In genomic region chr5:110808821-110809666, GRCm38 (mm10) we compare ENCODE assay signal across 7 mouse cellular contexts. TPM values are rescaled to one million over a fixed set of nuclear protein-coding genes. Genes with fewer than 3 reads are reported as not detected.
DNase-seq lines count a peak whose midpoint lies in the region; ATAC-seq and TF ChIP-seq lines count a peak whose summit lies in the region.

No protein-coding gene starts in this region.

- ATAC-seq in heart, embryonic 13.5 days (ENCODE audit: extremely low read depth, insufficient number of reproducible peaks, low FRiP score, low TSS enrichment) = no peak
- no peak for ATAC-seq in kidney, postnatal 0 days (replicated peaks; ENCODE audit: low FRiP score, low read depth)

- 2% methylated on average over 27 of the region's 27 CpGs for WGBS in heart, embryonic 13.5 days
- under 1% methylated on average over 27 of the region's 27 CpGs for WGBS in kidney, postnatal 0 days
- 2% methylated on average over 27 of the region's 27 CpGs for WGBS in thymus, adult 2 months

- TF ChIP-seq POLR2A in thymus, adult 2 months (IDR thresholded peaks at IDR 0.05; ENCODE audit: control insufficient read depth, extremely low read depth, insufficient read depth, low read length, poor library complexity) = no peak

- peak overlapping the region; percentile 88 for H3K27ac ChIP-seq in heart, embryonic 13.5 days (replicated peaks)
- peak overlapping the region; percentile 76 for H3K27ac ChIP-seq in kidney, postnatal 0 days
- H3K27ac ChIP-seq in thymus, adult 2 months (ENCODE audit: control insufficient read depth, insufficient read depth, low read length) = peak overlapping the region; percentile 2; the same call in 1 of the 2 replicates

- DNase-seq in A20 (ENCODE audit: low read depth, low spot score) = peak; percentile 62
- DNase-seq in cerebellum, postnatal 36 days = peak; percentile 37 to 43
- DNase-seq in kidney, postnatal 0 days (ENCODE audit: low spot score) = peak; percentile 27
- peak; percentile 47 for DNase-seq in mesoderm, embryonic 11.5 days (ENCODE audit: low read depth, low spot score)
- DNase-seq in thymus, adult 2 months = peak; percentile 16

- no peaks in the 10 kb centered on the region for H3K27me3 ChIP-seq in E14TG2a.4 (ENCODE audit: insufficient read depth, low read length)
- H3K27me3 ChIP-seq in heart, embryonic 13.5 days (replicated peaks) = no peaks in the 10 kb centered on the region
- no peaks in the 10 kb centered on the region for H3K27me3 ChIP-seq in kidney, postnatal 0 days (ENCODE audit: insufficient read depth, low read length)
- no peaks in the 10 kb centered on the region for H3K27me3 ChIP-seq in thymus, adult 2 months (ENCODE audit: control insufficient read depth, insufficient read depth, low read length)

- H3K4me2 ChIP-seq in heart, embryonic 13.5 days = peak overlapping the region; percentile 95
- peak overlapping the region; percentile 67 for H3K4me2 ChIP-seq in kidney, postnatal 0 days (ENCODE audit: low read length)

- peaks cover 39% of the 10 kb centered on the region for H3K36me3 ChIP-seq in E14TG2a.4 (ENCODE audit: insufficient read depth, low read length)
- peaks cover 32% of the 10 kb centered on the region for H3K36me3 ChIP-seq in heart, embryonic 13.5 days
- H3K36me3 ChIP-seq in kidney, postnatal 0 days (ENCODE audit: insufficient read depth, low read length) = peaks cover 12% of the 10 kb centered on the region; the same call in 1 of the 2 replicates
- H3K36me3 ChIP-seq in thymus, adult 2 months (ENCODE audit: control insufficient read depth, insufficient read depth, low read length) = no peaks in the 10 kb centered on the region

- no peak for TF ChIP-seq CTCF in E14TG2a.4 (conservative IDR thresholded peaks at IDR 0.05; ENCODE audit: low read length)
- no peak for TF ChIP-seq CTCF in kidney, postnatal 0 days (IDR thresholded peaks at IDR 0.05; ENCODE audit: low read depth)
- no peak for TF ChIP-seq CTCF in thymus, adult 2 months (IDR thresholded peaks at IDR 0.05; ENCODE audit: borderline replicate concordance, control insufficient read depth, extremely low read depth, insufficient read depth, low read length, poor library complexity)

- H3K4me3 ChIP-seq in E14TG2a.4 (replicated peaks; ENCODE audit: low read length) = peak overlapping the region; percentile 92
- H3K4me3 ChIP-seq in heart, embryonic 13.5 days = peak overlapping the region; percentile 87
- peak overlapping the region; percentile 75 for H3K4me3 ChIP-seq in kidney, postnatal 0 days (replicated peaks; ENCODE audit: low read depth, low read length)
- peak overlapping the region; percentile 66 for H3K4me3 ChIP-seq in thymus, adult 2 months (ENCODE audit: control insufficient read depth, insufficient read depth, low read length)

- no peaks in the 10 kb centered on the region for H3K9me3 ChIP-seq in E14TG2a.4 (ENCODE audit: low read length)
- H3K9me3 ChIP-seq in heart, embryonic 13.5 days = no peaks in the 10 kb centered on the region
- H3K9me3 ChIP-seq in kidney, postnatal 0 days (replicated peaks; ENCODE audit: low read length) = no peaks in the 10 kb centered on the region

- peak overlapping the region; percentile 98 for H3K9ac ChIP-seq in heart, embryonic 13.5 days
- peak overlapping the region; percentile 89 for H3K9ac ChIP-seq in kidney, postnatal 0 days (ENCODE audit: low read depth, low read length)

- peaks cover 66% of the 10 kb centered on the region for H3K4me1 ChIP-seq in E14TG2a.4 (replicated peaks; ENCODE audit: low read depth, low read length)
- peaks cover 43% of the 10 kb centered on the region for H3K4me1 ChIP-seq in heart, embryonic 13.5 days
- H3K4me1 ChIP-seq in kidney, postnatal 0 days (replicated peaks; ENCODE audit: insufficient read depth, low read length) = peaks cover 15% of the 10 kb centered on the region
- peaks cover 20% of the 10 kb centered on the region for H3K4me1 ChIP-seq in thymus, adult 2 months (replicated peaks; ENCODE audit: control insufficient read depth, insufficient read depth, low read length)

RNA-seq across cellular contexts. Expression of gene Ulk1, which starts 0.9 kb away (rescaled TPM):
- polyA plus RNA-seq in heart, embryonic 13.5 days (2015; fragmentation: Nextera tagmentation; extraction: Ambion mirVana) = 10.6 and 11.8 TPM in 2 replicates
- 11.4 and 12.2 TPM in 2 replicates for polyA plus RNA-seq in kidney, postnatal 0 days (2015; fragmentation: Nextera tagmentation; extraction: Ambion mirVana)
- 130 and 136 TPM in 2 replicates for polyA plus RNA-seq in thymus, adult 2 months (2012; rRNA removed)

RNA-seq across cellular contexts. Expression of gene Pus1, which starts 28.6 kb away (rescaled TPM):
- 32.6 and 39.3 TPM in 2 replicates for polyA plus RNA-seq in heart, embryonic 13.5 days (2015; fragmentation: Nextera tagmentation; extraction: Ambion mirVana)
- polyA plus RNA-seq in kidney, postnatal 0 days (2015; fragmentation: Nextera tagmentation; extraction: Ambion mirVana) = 34.3 and 36.9 TPM in 2 replicates
- 27.4 and 28.5 TPM in 2 replicates for polyA plus RNA-seq in thymus, adult 2 months (2012; rRNA removed)

RNA-seq across cellular contexts. Expression of gene Hscb, which starts 30.5 kb away (rescaled TPM):
- 28.3 and 29.7 TPM in 2 replicates for polyA plus RNA-seq in heart, embryonic 13.5 days (2015; fragmentation: Nextera tagmentation; extraction: Ambion mirVana)
- polyA plus RNA-seq in kidney, postnatal 0 days (2015; fragmentation: Nextera tagmentation; extraction: Ambion mirVana) = 51.3 and 52.2 TPM in 2 replicates
- polyA plus RNA-seq in thymus, adult 2 months (2012; rRNA removed) = 20.6 and 23.1 TPM in 2 replicates

RNA-seq across cellular contexts. Expression of gene Chek2, which starts 30.7 kb away (rescaled TPM):
- 18.2 and 19.8 TPM in 2 replicates for polyA plus RNA-seq in heart, embryonic 13.5 days (2015; fragmentation: Nextera tagmentation; extraction: Ambion mirVana)
- 12.9 and 14.3 TPM in 2 replicates for polyA plus RNA-seq in kidney, postnatal 0 days (2015; fragmentation: Nextera tagmentation; extraction: Ambion mirVana)
- 16.1 and 16.3 TPM in 2 replicates for polyA plus RNA-seq in thymus, adult 2 months (2012; rRNA removed)

RNA-seq across cellular contexts. Expression of gene Ep400, which starts 38.5 kb away (rescaled TPM):
- 26.5 and 27.0 TPM in 2 replicates for polyA plus RNA-seq in heart, embryonic 13.5 days (2015; fragmentation: Nextera tagmentation; extraction: Ambion mirVana)
- 21.6 and 31.7 TPM in 2 replicates for polyA plus RNA-seq in kidney, postnatal 0 days (2015; fragmentation: Nextera tagmentation; extraction: Ambion mirVana)
- polyA plus RNA-seq in thymus, adult 2 months (2012; rRNA removed) = 155 and 211 TPM in 2 replicates

Comparison
In these comparisons a context has a peak if more than half of its experiments do, and no peak if none do; other contexts are left out.
1. H3K27ac ChIP-seq: peak in every context shown above with its lines; median percentile 88 in heart, embryonic 13.5 days; 76 in kidney, postnatal 0 days; 2 in thymus, adult 2 months.